Mouse (Mus musculus) limb, embryonic 11.5 days (tissue): ENCODE data around the gene Tepsin. TPM values are rescaled to one million over a fixed set of nuclear protein-coding genes. Genes with fewer than 3 reads are reported as not detected.
A peak's percentile ranks its signal among the peaks of the same experiment; 100 is the strongest.

Experiments used
- ATAC-seq: fragments of 200-750 bp; cut with Nextera tagmentation; 2 replicates; pipeline ENCODE4 v1.8.0; 2017; ENCODE audit warnings: low read depth; ENCODE audit not compliant: insufficient number of reproducible peaks, low FRiP score, low TSS enrichment
- DNase-seq: peaks from one replicate; pipeline ENCODE4 v3.0.0-alpha.2; 2015; ENCODE audit warnings: low spot score
- H3K27ac ChIP-seq: fragments of 300-500 bp; sonication (generic); replicated peaks from 2 replicates; pipeline ENCODE4 v1.5.1; 2014; ENCODE audit warnings: low read depth, mild to moderate bottlenecking, low read length
- H3K27me3 ChIP-seq: fragments of 300-500 bp; sonication (generic); 2 replicates; pipeline ENCODE4 v1.6.1; 2014; ENCODE audit warnings: mild to moderate bottlenecking, low read length, mixed read lengths; ENCODE audit not compliant: control insufficient read depth, insufficient read depth
- H3K36me3 ChIP-seq: fragments of 300-500 bp; sonication (generic); 2 replicates; pipeline ENCODE4 v1.6.1; 2014; ENCODE audit warnings: mild to moderate bottlenecking, low read length, moderate library complexity, mixed read lengths; ENCODE audit not compliant: control insufficient read depth, insufficient read depth
- H3K4me1 ChIP-seq: fragments of 300-500 bp; sonication (generic); 2 replicates; pipeline ENCODE4 v1.6.1; 2014; ENCODE audit warnings: low read length, mixed read lengths; ENCODE audit not compliant: control insufficient read depth, insufficient read depth
- H3K4me2 ChIP-seq: fragments of 300-500 bp; sonication (generic); 2 replicates; pipeline ENCODE4 v1.6.1; 2014; ENCODE audit warnings: low read depth, mild to moderate bottlenecking, moderate library complexity; ENCODE audit not compliant: severe bottlenecking
- H3K4me3 ChIP-seq: fragments of 300-500 bp; sonication (generic); 2 replicates; pipeline ENCODE4 v1.5.1; 2014; ENCODE audit warnings: low read depth, low read length
- H3K9ac ChIP-seq: fragments of 300-500 bp; sonication (generic); 2 replicates; pipeline ENCODE4 v1.6.1; 2014; ENCODE audit warnings: mild to moderate bottlenecking, low read length
- H3K9me3 ChIP-seq: fragments of 300-500 bp; sonication (generic); 2 replicates; pipeline ENCODE4 v1.6.1; 2016; ENCODE audit warnings: low read length; ENCODE audit not compliant: control insufficient read depth
- WGBS: fragments of 180-500 bp; shearing (Covaris S2); extraction: QIAGEN DNeasy Blood & Tissue Kit; methylation state at CpG from one replicate; pipeline ENCODE4 v1.1.7; 2014; 5-methylcytosine and 5-hydroxymethylcytosine counted together
- polyA plus RNA-seq: library from polyadenylated mRNA; unstranded; fragments of >200 nt; fragmentation: Nextera tagmentation; extraction: Ambion mirVana; gene quantifications from 2 replicates; pipeline ENCODE4 v1.2.1, GENCODE M21; 2014

The Tepsin gene
- polyA plus RNA-seq, 1 experiment from 2014 or later = 16.9 TPM

GRCm38 (mm10) chr11:120136195-120136594 lies 37.7 kb upstream of the Tepsin start:
- Histone ChIP-seq H3K27ac (no peak overlapping the region), H3K27me3 (no peaks in the 10 kb centered on the region), H3K4me2 (no peak overlapping the region), H3K9ac (0 out of 2 replicates have a peak overlapping the region, but pooled peaks have one; percentile 4), H3K4me1 (peaks cover 6% of the 10 kb centered on the region; the same call in 1 of the 2 replicates), H3K9me3 (no peaks in the 10 kb centered on the region), H3K36me3 (peaks cover 4% of the 10 kb centered on the region), H3K4me3 (no peak overlapping the region)
- DNase-seq = no peak
- 88% methylated on average over 8 of the region's 8 CpGs for WGBS
- no peak for ATAC-seq

DNA sequence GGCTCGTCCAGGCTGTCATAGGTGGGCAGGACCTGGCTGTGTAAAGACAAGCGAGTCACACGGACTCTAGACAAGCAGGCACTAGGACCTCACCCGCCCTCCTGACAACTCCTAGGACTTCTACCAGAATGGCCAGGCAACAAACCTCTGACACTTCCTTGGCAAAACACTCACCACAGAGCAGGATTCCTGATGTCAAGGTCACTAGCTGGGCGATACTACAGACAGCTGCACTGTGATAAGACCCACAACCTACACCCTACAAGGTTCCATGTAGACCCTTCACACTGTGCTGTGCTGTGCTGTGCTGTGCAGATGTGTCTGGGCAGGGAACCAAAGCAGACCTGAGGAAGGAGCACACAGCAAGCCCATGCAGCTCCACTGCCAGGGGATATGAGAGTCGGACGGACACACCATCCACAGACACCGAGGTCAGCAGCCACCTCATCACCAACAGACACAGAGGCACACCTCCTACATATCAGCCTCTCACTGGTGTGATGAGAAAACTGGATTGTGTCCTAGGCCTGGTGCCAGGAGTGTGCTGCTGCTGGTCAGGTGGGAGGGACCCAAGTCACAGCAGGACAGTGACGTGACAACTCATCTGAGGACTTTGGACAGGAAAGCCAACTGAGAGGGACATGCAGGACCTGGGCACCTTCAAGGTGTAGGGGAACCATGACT lies 36.5 kb upstream of the Tepsin start:
- Histone ChIP-seq H3K36me3 (peaks cover 7% of the 10 kb centered on the region), H3K4me2 (no peak overlapping the region), H3K9ac (no peak overlapping the region), H3K27me3 (no peaks in the 10 kb centered on the region), H3K27ac (no peak overlapping the region), H3K9me3 (no peaks in the 10 kb centered on the region), H3K4me1 (peaks cover 6% of the 10 kb centered on the region; the same call in 1 of the 2 replicates), H3K4me3 (no peak overlapping the region)
- 95% methylated on average over 9 of the region's 9 CpGs for WGBS
- DNase-seq (no peak), ATAC-seq (no peak)

DNA sequence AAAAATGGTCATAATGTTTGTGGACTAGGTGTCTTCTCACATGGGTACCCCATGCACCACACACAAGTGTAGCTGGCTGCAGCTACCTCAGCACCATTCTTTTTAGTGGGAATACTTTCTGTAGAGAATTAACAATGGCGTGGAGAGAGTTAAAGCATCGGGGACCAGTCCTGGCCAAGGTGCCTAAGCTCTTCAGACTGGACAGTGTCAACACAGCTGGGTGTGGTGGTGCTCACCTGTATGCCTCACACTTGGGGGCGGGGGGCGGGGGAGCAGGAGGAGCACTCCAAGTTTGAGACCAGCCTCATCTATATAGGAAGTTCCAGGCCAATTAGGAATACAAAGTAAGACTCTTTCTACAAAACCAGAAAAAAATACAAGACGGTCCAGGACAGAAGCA lies 35.6 kb upstream of the Tepsin start:
- H3K4me1 ChIP-seq = peaks cover 6% of the 10 kb centered on the region; the same call in 1 of the 2 replicates
- DNase-seq (no peak), ATAC-seq (no peak)
- H3K9me3 ChIP-seq = no peaks in the 10 kb centered on the region
- peaks cover 7% of the 10 kb centered on the region for H3K36me3 ChIP-seq
- no peak overlapping the region for H3K4me2 ChIP-seq
- H3K27ac ChIP-seq = no peak overlapping the region
- H3K4me3 ChIP-seq = no peak overlapping the region
- no peaks in the 10 kb centered on the region for H3K27me3 ChIP-seq
- 94% methylated on average over 5 of the region's 5 CpGs for WGBS
- H3K9ac ChIP-seq = no peak overlapping the region

GRCm38 (mm10) chr11:120129281-120129680 lies 30.8 kb upstream of the Tepsin start:
- Histone ChIP-seq H3K9ac (no peak overlapping the region), H3K36me3 (peaks cover 13% of the 10 kb centered on the region), H3K27me3 (no peaks in the 10 kb centered on the region), H3K9me3 (no peaks in the 10 kb centered on the region), H3K4me3 (no peak overlapping the region), H3K27ac (no peak overlapping the region), H3K4me2 (no peak overlapping the region), H3K4me1 (no peaks in the 10 kb centered on the region)
- ATAC-seq = no peak
- WGBS = 90% methylated on average over 7 of the region's 7 CpGs
- DNase-seq = no peak

GRCm38 (mm10) chr11:120126845-120127244 lies 28.3 kb upstream of the Tepsin start:
- no peaks in the 10 kb centered on the region for H3K27me3 ChIP-seq
- H3K4me1 ChIP-seq = no peaks in the 10 kb centered on the region
- no peaks in the 10 kb centered on the region for H3K9me3 ChIP-seq
- 83% methylated on average over 2 of the region's 2 CpGs for WGBS
- no peak overlapping the region for H3K27ac ChIP-seq
- H3K9ac ChIP-seq = no peak overlapping the region
- H3K4me2 ChIP-seq = no peak overlapping the region
- no peak for ATAC-seq
- peaks cover 17% of the 10 kb centered on the region for H3K36me3 ChIP-seq
- no peak overlapping the region for H3K4me3 ChIP-seq
- DNase-seq = no peak

DNA sequence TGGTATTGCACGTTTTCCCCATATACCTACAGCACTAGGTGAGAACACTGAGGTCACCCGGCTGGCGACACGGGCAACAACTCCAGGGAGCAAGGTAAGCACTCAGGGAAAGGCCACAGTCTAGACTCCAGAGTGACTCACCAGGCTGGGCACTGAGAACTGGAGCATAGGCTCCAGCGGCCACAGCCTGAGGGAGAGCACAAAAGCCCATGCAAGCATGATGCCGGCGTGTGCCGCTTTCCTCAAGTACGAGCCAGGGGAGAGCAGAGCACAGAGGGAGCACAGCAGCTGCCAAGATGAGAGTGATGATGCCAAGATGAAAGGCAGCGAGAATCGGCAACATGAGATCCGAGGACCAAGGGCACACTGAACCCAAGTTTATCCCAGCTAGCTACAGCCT lies 23.6 kb upstream of the Tepsin start:
- Histone ChIP-seq H3K4me3 (no peak overlapping the region), H3K36me3 (peaks cover 8% of the 10 kb centered on the region; the same call in 1 of the 2 replicates), H3K27me3 (no peaks in the 10 kb centered on the region), H3K27ac (no peak overlapping the region), H3K4me1 (0 out of 2 replicates have a peak, but pooled peaks cover 5% of the 10 kb centered on the region), H3K9ac (no peak overlapping the region), H3K9me3 (no peaks in the 10 kb centered on the region), H3K4me2 (no peak overlapping the region)
- DNase-seq (no peak), ATAC-seq (no peak)
- 85% methylated on average over 12 of the region's 12 CpGs for WGBS

GRCm38 (mm10) chr11:120120642-120121420 lies 22.3 kb upstream of the Tepsin start:
- Histone ChIP-seq H3K9ac (no peak overlapping the region), H3K36me3 (peaks cover 8% of the 10 kb centered on the region; the same call in 1 of the 2 replicates), H3K9me3 (no peaks in the 10 kb centered on the region), H3K27ac (no peak overlapping the region), H3K4me2 (no peak overlapping the region), H3K4me1 (0 out of 2 replicates have a peak, but pooled peaks cover 5% of the 10 kb centered on the region), H3K4me3 (no peak overlapping the region), H3K27me3 (no peaks in the 10 kb centered on the region)
- no peak for ATAC-seq
- DNase-seq = peak; percentile 83
- 77% methylated on average over 17 of the region's 17 CpGs for WGBS

DNA sequence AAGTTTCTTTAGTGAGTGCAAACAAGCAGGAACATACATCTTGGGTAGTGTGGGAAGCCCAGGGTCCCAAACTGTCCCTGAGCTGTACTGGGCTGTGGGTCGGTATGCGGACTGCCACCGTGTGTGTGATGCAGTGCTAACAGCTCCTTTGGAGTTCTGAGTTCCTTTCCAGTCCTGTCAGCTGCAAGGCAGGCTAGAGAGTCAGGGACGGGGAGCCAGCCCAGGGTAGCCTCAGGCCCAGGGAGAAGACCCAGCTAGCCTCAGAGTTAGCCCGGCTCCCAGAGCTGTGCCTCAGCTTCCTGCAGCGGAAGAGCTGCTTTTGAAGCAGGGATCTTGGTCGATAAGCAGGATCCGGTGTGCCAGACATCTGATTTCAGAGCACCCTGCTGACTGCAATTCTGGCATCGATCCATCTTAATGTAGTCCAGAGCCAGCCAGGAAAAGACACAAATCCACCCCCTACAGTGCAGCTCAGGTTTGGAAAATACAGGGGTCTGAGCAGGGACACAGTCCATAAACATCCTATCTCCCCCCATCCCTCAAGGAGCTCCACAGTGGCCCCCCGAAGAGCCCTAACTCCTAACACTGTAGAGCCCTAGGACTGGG lies 21.5 kb upstream of the Tepsin start:
- H3K27ac ChIP-seq = no peak overlapping the region
- H3K4me2 ChIP-seq = no peak overlapping the region
- no peaks in the 10 kb centered on the region for H3K9me3 ChIP-seq
- DNase-seq = no peak
- H3K4me1 ChIP-seq = peaks cover 11% of the 10 kb centered on the region
- no peak overlapping the region for H3K9ac ChIP-seq
- peaks cover 8% of the 10 kb centered on the region; the same call in 1 of the 2 replicates for H3K36me3 ChIP-seq
- 85% methylated on average over 10 of the region's 10 CpGs for WGBS
- H3K4me3 ChIP-seq = no peak overlapping the region
- no peaks in the 10 kb centered on the region for H3K27me3 ChIP-seq
- ATAC-seq = no peak
